Mouse (Mus musculus) neural tube, embryonic 10.5 days (tissue): Measurements from ENCODE around the gene Armcx2.
"Not testable (repeated sequence)": the region's sequence is repeated elsewhere in the genome, so short reads cannot be mapped to it uniquely, and the experiment has no call there.

Experiments used
- DNase-seq: peaks from one replicate; pipeline ENCODE4 v3.0.0-alpha.2; 2017; ENCODE audit warnings: low spot score; ENCODE audit errors: extremely low spot score

Gene Armcx2

GRCm38 (mm10) chrX:134808755-134809224, at the start of gene Armcx2:
TSS of gene Armcx2 (minus strand) at chrX:134809221.
- DNase-seq: peak; percentile 45

GRCm38 (mm10) chrX:134849662-134850061, 40.6 kb upstream of the Armcx2 start:
- no peak for DNase-seq

- no peak for DNase-seq
Observed at GRCm38 (mm10) chrX:134844424-134844823, 35.4 kb upstream of the Armcx2 start.

- no peak for DNase-seq
Observed at GRCm38 (mm10) chrX:134830508-134830907, 21.5 kb upstream of the Armcx2 start.

- peak; percentile 34 for DNase-seq
Observed at GRCm38 (mm10) chrX:134807833-134808754, 927 bp downstream of the Armcx2 start.

- no peak for DNase-seq
Observed at GRCm38 (mm10) chrX:134787728-134788127, 21.3 kb downstream of the Armcx2 start.

GRCm38 (mm10) chrX:134763428-134764198, 45.4 kb downstream of the Armcx2 start:
- DNase-seq: not testable (repeated sequence)

- DNase-seq: no peak
Observed at GRCm38 (mm10) chrX:134757293-134757995, 51.6 kb downstream of the Armcx2 start.

GRCm38 (mm10) chrX:134756434-134757292, 52.4 kb downstream of the Armcx2 start, which contains the start of gene Armcx3:
TSS of gene Armcx3 (plus strand) at chrX:134756595.
- DNase-seq: peak; percentile 45
